Mouse (Mus musculus) heart, adult 2 months (tissue): ENCODE measurements at regions not wholly inside any gene's neighbourhood (a gene's known extent, or its start where the extent isn't known, plus 50 kb on each side); places are given as distances from the start of the nearest gene placed in this dataset.

ENCODE experiments used
- CTCF ChIP-seq: fragments of 200-600 bp; IDR thresholded peaks from 2 replicates; pipeline ENCODE4 v1.8.1; 2022; ENCODE audit warnings: antibody characterized with exemption, mild to moderate bottlenecking, moderate library complexity
- EP300 ChIP-seq: fragments of 200-500 bp; IDR thresholded peaks from 2 replicates; pipeline ENCODE4 v1.6.1; 2011; ENCODE audit warnings: low read depth, low read length, control low read depth; ENCODE audit not compliant: insufficient read depth
- POLR2A ChIP-seq: fragments of 200-500 bp; IDR thresholded peaks from 2 replicates; pipeline ENCODE4 v1.6.1; 2011; ENCODE audit warnings: mild to moderate bottlenecking, low read depth, low read length, control low read depth; ENCODE audit not compliant: insufficient read depth

DNA sequence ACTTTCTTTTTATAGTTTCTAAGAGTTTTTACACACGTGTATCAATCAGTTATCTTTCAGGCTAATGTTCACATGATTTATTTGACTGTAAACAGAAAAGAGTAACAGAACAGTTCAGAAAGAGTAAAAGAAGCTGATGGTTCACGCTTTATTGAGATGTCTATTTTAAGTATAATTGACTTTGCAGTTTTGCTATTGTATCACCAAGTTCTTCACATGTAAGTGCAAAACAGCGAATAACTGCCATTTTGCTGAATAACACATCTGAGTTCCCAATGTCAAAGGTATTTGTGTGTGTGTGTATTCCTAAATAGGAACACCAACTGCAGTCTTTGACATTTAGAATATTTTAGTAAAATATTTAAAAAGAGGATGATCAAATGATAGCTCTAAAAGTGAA lies 238.7 kb downstream of the Mef2c start:
- TF ChIP-seq CTCF, result no peak
- TF ChIP-seq POLR2A, result no peak
- no peak for TF ChIP-seq EP300
